Mouse (Mus musculus): Measurements from ENCODE around the gene Foxe1.

Gene Foxe1

DNA sequence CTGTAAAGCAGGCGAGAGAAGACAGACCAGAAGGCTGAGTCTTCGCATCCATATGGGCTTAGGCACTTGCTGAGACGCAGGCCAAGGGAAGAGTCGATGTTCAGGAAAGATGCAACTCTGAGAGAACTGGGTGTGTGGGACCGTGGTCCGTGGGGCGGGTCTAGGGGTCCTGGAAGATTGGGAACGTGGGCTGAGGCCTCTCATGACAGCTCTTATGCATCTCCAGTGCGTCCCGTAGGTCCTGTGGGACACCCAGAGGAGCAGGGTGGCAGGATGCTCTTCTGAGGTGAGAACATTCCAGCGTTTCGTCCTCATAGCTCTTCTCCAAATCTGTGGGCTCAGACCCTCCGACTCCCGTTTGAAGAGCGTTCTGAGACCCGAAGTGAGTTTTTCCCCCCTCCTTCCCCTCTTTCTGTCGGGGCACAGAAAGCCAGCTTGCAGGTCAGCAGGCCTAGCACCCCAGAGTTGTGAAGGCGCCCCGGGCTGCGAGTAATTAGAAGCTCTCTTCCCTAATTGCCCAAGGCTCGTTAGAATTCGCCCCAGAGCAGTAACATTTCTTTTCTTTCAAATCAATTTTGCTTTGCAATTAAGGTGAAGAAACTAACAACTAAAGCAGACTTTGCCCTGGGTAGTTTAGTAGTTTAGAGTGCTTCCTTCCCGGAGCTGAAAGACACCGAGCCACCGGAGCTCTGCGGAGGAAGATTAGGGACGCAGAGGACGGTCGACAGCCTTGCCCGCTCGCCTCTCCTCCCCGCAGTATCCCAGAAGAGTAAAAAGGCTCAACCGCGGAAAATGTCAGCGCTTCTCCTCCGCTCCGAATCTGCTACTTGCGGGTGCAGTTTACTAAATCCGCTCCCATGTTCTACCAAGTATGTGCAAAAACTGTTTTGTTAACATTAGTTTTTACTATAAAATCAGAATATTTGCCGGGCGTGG is 4.4 kb downstream of the Foxe1 start:
- WGBS, result 7% methylated on average over 41 of the region's 41 CpGs

DNA sequence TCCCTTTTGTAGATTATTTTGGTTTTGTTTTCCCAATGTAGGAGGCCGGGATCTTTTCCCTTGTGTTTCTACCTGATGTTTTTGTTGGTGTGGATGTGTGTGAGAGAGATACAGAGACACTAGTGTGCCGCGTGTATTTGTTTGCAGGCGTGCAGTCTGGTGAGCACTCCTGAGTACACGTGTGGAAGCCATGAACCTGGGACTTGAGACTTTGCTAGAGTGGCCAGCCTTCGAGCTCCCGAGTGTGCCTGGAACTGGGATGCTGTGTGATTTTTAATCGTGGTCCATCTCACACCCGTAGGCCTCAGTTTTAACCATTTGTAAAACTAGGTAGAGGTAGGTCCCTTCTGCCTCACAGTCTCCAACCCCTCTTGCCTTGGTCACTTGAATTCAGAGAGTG is 5.5 kb downstream of the Foxe1 start:
- whole genome bisulfite sequencing, result 45% methylated on average over 9 of the region's 9 CpGs

DNA sequence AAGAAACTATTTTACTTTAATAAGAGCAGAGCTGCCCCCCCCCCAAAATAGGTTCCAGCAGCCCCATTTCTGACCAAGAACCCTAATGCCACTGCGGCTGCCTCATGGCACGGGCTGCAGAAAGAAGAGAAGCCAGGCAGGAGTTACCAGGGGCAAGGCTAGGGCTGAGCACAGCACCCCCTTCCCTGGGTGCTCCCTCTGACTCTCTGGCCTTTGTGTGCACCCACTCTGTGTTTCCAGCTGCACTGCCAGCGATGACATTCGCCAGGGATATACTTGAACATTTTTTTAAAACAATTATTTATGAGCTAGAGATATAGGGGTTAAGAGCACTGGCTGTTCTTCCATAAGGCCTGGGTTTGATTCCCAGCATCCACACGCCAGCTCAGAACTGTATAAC is 6.1 kb downstream of the Foxe1 start:
- WGBS, result 77% methylated on average over 5 of the region's 5 CpGs

DNA sequence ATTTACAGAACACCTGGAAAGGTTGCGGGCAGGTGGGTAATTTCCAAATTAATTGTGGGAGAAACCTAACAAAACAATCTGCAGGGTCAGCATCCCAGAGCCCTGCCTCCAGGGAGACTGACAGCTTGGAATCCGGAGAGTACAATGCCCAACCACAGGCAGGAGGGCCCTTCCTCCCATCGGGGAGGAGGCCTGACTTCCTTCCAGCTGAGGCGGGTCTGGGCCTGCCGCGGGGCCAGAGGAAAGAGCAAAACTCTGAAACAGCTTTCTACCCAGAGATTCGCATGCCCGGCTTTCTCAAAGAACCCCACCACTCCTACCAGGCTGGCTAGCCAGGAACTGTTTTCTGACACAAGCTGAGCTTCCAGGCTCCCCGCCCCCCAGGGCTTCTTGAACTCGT is 9.6 kb downstream of the Foxe1 start:
- WGBS, result 39% methylated on average over 10 of the region's 10 CpGs

DNA sequence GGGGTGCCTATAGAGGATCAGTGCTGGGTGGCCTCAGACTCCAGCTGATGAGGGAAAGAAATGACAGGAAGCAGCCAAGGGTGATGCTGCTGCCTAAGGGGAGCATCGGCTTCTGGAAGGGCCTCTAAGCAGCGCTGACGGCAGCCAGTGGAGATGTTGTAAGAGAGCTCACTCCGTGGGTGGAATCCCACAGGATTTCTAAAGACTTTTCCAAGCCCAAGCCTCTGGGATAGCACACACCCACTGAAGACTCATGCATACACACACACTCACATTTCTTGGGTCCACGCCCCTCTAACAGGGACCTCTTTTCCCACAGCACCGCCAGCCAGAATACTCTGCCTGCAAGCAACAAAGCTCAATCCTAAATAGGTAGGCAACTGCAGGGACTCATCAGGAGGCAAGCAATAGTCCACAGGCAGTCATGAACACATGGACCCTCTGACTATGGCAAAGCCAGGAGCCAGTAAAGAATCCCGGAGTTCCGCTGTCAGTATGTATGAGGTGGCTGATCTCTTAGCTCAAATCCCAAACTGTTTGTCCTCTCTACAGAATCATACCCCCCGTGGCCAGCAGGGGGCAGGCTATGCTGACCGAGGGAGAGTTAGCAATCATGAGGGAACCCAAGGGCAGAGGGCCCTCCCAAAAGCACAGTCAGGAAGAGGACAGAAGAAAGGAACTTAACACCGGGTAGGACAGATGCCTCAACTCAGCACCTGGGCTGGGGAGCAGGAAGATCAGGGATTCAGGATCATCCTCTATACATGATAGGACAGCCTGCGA is 13.1 kb downstream of the Foxe1 start:
- WGBS, result 44% methylated on average over 12 of the region's 12 CpGs

DNA sequence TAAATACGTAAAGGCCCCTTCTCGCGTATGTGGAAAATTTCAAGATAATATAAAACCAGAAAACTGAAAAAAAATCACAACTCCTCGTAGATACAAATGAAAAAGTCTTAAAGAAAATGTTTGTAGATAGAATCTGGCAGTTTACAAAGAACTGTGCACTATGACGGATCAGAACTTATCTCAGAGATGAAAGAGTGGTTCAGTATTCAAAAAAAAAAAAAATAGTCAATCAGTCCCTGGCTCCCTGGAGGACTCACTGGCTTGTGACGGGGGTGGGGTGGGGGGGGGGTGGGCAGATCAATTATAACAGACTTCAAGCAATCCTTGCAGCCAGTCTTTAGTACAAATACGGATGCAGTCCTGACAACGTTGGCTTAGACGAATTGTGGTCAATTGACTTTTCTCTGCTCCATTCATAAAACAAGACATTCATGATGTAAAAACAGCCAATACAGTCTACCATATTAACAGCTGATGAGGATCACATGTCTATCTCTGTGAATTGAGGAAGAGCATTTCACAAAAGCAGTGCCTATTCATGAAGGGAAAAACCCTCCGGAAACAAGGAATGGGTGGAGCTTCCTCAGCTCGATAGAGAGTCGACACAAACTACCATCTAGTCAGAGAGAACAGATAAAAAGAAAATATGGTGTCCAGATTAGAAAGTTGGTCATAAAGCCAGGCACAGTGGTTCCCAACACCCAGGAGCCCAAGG is 16.3 kb downstream of the Foxe1 start:
- WGBS, result 75% methylated on average over 12 of the region's 12 CpGs

DNA sequence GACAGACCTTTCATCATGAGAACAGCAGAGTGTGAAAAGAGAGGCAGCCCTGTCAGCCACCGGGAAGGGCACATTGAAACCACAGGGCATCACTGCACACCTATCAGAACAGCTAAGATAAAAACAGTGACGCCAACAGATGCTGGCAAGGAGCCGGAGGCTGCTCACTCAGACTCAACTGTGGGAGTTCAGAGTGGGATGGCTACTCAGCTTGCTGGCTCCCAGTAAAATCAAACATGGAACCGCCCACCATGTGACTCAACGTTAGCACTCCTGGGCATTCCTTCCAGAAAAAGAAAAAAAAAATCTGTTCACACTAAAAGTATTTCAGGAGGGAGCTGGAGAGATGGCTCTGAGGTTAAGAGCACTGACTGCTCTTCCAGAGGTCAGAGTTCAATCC is 17.8 kb downstream of the Foxe1 start:
- WGBS, result 42% methylated on average over 5 of the region's 5 CpGs

DNA sequence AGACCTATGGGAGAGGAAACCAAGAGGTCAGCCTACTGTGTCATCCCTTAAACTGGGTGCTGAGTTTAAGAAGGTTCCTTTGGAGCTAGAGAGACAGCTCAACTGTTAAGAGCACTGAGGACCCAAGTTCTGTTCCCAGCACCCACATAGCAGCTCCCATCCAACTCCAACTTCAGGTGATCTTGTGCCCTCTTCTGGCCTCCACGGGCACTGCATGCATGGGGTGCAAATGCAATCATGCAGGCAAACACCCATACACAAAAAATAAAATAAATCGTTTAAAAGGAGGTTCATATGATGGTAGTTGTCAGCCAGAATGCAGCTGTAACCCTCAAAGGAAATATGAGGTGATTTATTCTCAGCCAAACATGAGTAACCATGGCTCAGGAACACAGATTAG is 21.0 kb downstream of the Foxe1 start:
- 88% methylated on average over 2 of the region's 2 CpGs for WGBS

DNA sequence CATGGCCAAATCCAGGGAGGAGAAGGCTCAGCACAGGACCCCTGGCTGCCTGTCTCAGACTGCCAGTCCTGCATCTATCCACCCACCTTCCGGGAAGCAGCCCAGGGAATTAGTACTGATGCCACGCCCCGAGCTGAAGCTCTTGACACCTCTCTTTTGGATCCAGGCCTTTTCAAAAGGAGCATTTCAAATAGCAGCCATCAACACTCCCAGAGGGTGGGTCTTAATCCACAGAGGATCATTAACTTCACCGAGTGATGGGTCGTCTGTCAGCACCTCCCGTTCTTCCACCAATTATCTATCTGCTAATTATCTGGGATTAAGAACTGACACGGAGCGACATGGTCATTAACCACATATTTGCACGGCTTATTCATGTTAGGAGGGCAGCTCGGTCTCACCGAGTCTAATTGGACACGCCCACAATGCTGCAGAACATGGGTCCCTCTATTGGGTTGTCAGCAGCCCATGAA is 24.1 kb downstream of the Foxe1 start:
- WGBS, result 33% methylated on average over 12 of the region's 12 CpGs

DNA sequence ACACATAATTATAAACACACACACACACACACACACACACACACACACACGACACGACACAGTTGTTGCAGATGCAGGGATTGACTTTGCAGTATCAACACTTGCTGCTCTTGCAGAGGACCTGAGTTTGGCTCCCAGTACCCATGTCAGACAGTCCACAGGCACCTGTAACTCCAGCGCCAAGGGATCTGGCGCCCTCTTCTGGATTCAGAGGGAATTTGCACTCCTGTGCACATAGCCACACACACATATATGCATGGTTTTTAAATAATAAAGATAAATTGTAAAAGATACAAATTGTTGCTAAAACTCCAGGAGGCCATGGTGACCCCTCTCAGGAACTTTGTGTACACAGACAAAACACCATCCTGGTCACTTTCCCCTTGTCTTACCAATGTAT is 25.7 kb downstream of the Foxe1 start:
- 65% methylated on average over 4 of the region's 4 CpGs for WGBS

DNA sequence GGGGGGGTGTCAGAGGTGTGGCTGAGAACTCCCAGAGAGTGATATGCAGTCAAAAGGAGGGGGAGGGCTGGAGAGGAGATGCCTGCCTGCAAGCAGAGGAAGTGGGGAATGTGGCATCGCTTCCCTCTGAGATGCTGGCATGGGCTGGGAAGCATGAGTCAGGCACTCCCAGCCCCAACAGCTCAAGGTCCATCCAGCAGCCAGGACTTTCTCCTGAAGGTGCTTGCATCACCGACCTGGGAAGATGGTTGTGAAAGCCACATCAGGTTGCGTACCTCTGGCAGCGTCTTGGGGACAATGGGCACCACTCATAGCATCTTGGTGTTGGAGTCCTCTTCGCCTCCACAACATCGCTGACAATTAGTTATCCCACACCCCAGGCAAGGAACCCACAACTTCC is 27.0 kb downstream of the Foxe1 start:
- WGBS, result 62% methylated on average over 6 of the region's 6 CpGs

DNA sequence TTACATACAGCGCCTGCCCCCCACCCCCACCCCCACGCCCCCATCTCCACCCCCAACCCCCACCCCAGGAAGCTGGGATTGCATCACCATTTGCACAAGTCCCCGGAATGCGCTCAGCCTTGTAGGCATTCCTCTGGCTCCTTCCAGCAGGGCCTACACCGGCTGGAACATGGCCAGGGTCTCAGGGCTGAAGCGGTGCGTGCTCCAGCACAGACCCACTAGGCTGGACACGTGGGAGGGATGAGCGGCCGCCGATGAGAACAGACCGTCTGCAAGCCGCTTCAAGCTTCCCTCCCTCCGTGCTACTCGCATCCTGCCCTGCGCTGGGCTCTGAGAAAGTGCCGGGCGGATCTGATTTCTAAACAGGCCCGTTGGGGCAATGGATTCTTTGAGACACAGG is 27.6 kb downstream of the Foxe1 start:
- WGBS, result 9% methylated on average over 19 of the region's 19 CpGs

DNA sequence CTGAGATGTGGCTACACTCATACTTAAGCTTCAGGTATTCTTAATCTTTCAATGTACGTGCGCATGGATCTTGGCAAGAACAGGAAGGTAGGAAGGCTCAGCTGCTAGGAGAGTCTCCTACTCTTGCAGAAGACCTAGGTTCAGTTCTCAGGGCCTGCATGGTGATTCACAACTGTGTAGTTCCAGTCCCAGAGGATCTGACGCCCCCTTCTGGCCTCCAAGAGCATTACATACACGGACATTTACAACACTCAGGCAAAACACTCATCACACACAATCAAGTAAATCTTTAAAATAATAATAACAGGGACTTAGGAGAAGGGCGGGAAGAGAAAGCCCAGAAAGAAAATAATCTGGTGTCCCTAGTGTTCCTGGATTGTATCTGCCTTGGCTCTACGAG is 31.0 kb downstream of the Foxe1 start:
- WGBS, result 58% methylated on average over 6 of the region's 6 CpGs

DNA sequence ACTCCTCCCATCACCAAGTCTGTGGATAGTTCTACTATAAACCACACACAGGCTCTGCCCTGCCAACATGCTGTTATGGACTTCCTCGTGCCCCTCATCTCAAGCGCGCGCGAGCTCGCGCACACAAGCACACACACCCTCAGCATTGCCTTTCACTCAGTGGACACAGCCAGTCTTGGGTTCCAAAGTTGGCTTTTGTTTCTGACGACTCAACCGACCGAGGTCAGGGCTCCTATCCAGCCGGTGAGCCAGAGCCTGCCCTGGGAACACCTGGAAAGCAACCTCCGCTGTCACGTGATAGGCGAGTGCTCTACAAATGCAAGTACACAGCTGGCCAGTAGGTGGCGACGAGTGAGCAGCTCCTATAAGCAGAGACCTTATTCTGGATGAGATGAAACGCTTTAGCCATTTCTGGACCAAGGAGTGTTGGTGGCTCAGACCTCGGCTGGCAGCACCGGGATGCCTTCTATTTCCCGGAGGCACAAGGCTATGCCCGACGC is 31.5 kb downstream of the Foxe1 start:
- WGBS, result 17% methylated on average over 22 of the region's 22 CpGs

DNA sequence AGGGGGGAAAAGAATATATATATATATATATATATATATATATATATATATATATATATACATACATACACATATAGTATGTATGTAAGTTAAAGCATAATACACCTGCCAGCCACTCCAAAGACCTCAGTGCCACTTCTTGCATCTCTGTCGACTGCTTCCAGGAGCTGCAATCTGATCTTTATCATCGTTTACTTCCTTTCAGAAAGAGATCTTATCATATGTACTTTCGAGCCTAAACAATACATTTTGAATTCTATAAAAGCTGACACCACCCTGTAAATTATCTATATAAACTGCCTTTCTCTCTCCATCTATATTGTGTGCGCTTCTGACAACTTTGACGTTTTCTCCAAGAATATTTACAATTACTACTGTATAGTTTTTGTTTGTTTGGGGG is 45.1 kb downstream of the Foxe1 start:
- WGBS, result 17% methylated on average over 5 of the region's 5 CpGs

DNA sequence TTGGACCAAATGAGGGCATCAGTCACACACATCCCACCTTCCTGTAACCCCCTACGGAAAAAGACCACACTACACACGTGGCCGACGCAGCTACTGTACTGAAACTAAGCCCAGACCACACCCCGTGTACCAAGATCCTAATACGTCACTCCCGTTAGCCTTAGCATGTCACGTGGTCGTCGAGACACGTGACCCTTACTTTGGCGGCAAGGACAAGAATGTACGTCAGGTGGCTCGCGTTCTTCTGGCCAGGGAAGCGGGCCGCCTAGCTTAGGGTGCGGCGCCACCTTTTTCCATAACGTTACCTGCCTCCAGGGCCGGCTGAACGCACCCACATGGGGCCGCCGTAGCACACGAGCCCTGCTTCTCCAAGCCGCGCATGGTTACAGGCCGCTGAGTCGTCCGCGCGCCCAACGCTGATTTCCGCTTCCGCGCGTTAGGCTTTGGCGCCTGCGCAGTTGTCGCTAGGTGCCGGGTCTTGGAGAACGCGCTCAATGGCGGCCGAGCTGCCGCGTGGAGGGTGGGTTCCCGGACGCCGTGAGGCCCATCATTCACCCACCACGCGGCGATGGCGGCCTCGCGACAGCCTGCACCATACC is 45.7 kb downstream of the Foxe1 start, which contains the start of gene Trmo:
Gene Trmo, minus strand, starts transcription at position 425 of the 599 bp plus-strand sequence.
- under 1% methylated on average over 56 of the region's 56 CpGs for WGBS

DNA sequence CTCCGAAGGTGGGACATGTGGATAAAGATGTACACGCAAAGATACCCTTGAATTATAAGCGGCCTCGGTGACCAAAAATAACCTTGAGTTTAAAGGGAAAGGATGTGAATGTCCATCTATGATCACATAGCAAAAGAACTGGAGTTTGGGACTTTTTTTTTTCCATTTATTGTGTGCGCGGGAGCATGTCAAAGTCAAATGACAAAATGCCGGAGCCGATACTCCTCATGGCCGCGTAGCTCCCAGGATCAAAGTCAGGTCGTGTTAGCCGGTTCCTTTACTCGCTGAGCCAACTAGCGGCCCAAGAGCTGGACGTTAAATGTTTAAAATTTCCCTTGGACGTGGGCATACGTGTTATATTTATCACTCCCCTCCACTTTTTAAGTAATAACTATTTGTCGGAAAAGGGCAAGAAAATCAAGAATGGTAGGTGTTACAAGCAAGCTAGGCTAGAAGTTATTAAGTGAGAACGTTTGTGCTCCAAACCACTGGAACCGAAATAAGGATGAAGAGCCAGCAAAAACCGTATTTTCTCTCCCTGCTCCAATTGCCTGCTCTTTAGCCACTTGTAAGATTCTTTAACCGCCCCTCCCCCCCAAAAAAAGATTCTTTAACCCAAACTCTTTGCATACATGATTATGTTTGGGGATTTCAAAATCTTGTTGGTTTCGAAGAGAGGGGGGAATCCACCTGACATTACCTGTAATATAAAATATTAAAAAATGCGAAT is 46.4 kb downstream of the Foxe1 start:
- 2% methylated on average over 24 of the region's 24 CpGs for WGBS

DNA sequence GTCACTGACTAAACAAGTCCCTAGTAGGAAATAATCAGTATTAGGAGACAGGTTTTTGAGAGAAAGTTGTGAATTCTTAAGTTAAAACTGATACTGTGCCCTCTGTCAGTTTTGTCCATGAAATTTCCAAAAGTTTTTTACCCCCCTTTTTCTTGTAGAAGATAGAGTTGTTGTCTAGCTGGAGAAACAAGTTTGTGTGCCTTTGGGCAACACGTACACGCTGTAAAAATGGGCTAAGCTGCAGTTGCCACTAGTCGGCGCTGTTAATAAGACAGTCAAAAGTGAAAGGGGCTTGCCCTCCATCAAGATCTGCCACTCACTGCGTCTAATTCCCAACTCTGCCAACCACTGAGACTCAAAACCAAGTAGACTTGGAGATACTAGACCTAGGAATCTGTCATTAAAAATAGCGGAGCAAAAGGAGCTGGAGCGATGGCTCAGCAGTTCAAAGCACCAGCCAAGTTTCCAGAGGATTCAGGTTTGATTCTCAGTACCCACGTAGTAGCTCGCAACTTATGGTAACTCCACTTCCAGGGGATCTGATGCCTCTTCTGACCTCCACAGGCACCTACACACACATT is 47.1 kb downstream of the Foxe1 start:
- WGBS, result 23% methylated on average over 9 of the region's 9 CpGs

DNA sequence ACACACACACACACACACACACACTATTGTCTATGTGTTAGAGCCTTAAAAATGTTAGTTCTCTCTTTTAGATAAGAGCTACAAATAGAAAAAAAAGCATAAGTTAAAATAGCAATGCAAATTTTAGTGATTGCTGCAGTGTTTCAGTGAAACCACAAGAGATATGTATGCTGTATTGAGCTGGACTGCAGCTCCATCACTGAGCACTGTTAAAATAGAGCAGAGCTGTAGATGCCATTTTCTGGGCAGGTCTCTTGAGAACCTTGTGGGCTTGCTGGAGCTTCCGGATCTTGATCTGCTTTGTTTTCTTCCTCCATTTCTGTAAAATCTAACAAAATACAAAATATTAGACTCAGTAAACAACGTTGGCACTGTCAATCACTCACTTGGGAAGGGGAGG is 51.0 kb downstream of the Foxe1 start:
- WGBS, result 86% methylated on average over 2 of the region's 2 CpGs

DNA sequence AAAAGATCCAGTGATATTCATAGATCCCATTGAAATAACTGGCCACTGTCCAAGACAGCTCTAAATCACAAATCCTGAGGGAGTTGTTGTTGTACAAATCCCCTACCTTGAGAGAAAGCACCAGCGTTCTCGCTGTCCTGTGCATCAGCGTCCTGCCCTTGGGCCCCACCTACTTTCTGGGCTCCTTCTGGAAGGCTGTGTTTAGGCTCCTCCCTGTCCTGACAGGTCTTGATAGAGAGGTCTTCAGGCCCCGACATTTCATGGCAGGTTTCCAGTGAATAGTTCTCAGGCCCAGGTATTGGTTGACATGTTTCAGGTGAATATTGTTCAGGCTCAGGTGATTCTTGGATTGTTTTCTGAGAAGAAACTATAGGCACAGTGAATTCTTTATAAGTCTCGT is 52.3 kb downstream of the Foxe1 start:
- whole genome bisulfite sequencing, result 38% methylated on average over 5 of the region's 5 CpGs
